Mouse (Mus musculus) common myeloid progenitor, adult 5-6 weeks (primary cell): ENCODE measurements around the gene Pfkfb3. TPM values are rescaled to one million over a fixed set of nuclear protein-coding genes. Genes with fewer than 3 reads are reported as not detected.
A peak's percentile ranks its signal among the peaks of the same experiment; 100 is the strongest.

Experiments used
- ATAC-seq: replicated peaks from 2 replicates; pipeline ENCODE4 v1.8.0; 2016; ENCODE audit warnings: low read depth, mild to moderate bottlenecking, moderate TSS enrichment, inconsistent platforms; ENCODE audit not compliant: poor library complexity, severe bottlenecking
- total RNA-seq: library from RNA; stranded (forward); fragments of 200-1000, 187-1606 nt; gene quantifications from 2 replicates; pipeline ENCODE4 v1.2.3, GENCODE M21; 2017

Gene Pfkfb3
- total RNA-seq, 1 experiment from 2014 or later, result 30.2 TPM

- ATAC-seq, result no peak
Measured at GRCm38 (mm10) chr2:11552297-11552821, 1.5 kb downstream of the Pfkfb3 start.

- ATAC-seq, result no peak
Measured at GRCm38 (mm10) chr2:11551726-11552125, 2.2 kb downstream of the Pfkfb3 start.

- ATAC-seq, result peak; percentile 9; the same call in 1 of the 2 replicates
Measured at GRCm38 (mm10) chr2:11548508-11548907, 5.4 kb downstream of the Pfkfb3 start.

GRCm38 (mm10) chr2:11547609-11548008 is 6.3 kb downstream of the Pfkfb3 start:
- peak; percentile 47 for ATAC-seq

- ATAC-seq, result no peak
Measured at GRCm38 (mm10) chr2:11546091-11546490, 7.8 kb downstream of the Pfkfb3 start.

GRCm38 (mm10) chr2:11545380-11545779 is 8.5 kb downstream of the Pfkfb3 start:
- peak; percentile 37 for ATAC-seq

GRCm38 (mm10) chr2:11544342-11544741 is 9.5 kb downstream of the Pfkfb3 start:
- peak; percentile 51 for ATAC-seq

- no peak for ATAC-seq
Measured at GRCm38 (mm10) chr2:11543158-11543557, 10.7 kb downstream of the Pfkfb3 start.

- ATAC-seq, result peak; percentile 40; the same call in 1 of the 2 replicates
Measured at GRCm38 (mm10) chr2:11542640-11543039, 11.2 kb downstream of the Pfkfb3 start.

GRCm38 (mm10) chr2:11542121-11542520 is 11.8 kb downstream of the Pfkfb3 start:
- ATAC-seq, result no peak

GRCm38 (mm10) chr2:11541528-11541927 is 12.3 kb downstream of the Pfkfb3 start:
- peak; percentile 53 for ATAC-seq

- no peak for ATAC-seq
Measured at GRCm38 (mm10) chr2:11535966-11536365, 17.9 kb downstream of the Pfkfb3 start.

- ATAC-seq, result peak; percentile 97
Measured at GRCm38 (mm10) chr2:11535412-11535928, 18.4 kb downstream of the Pfkfb3 start.

- peak; percentile 16; the same call in 1 of the 2 replicates for ATAC-seq
Measured at GRCm38 (mm10) chr2:11534826-11535225, 19.1 kb downstream of the Pfkfb3 start.

- peak; percentile 63 for ATAC-seq
Measured at GRCm38 (mm10) chr2:11530101-11530500, 23.8 kb downstream of the Pfkfb3 start.

GRCm38 (mm10) chr2:11526063-11526462 is 27.8 kb downstream of the Pfkfb3 start:
- ATAC-seq, result no peak

GRCm38 (mm10) chr2:11524736-11525135 is 29.1 kb downstream of the Pfkfb3 start:
- ATAC-seq, result peak; percentile 25; the same call in 1 of the 2 replicates

- 0 out of 2 replicates have a peak, but pooled peaks have one; percentile 10 for ATAC-seq
Measured at GRCm38 (mm10) chr2:11521758-11522157, 32.1 kb downstream of the Pfkfb3 start.

- ATAC-seq, result no peak
Measured at GRCm38 (mm10) chr2:11520786-11521185, 33.1 kb downstream of the Pfkfb3 start.

GRCm38 (mm10) chr2:11515828-11516227 is 38.0 kb downstream of the Pfkfb3 start:
- no peak for ATAC-seq

- ATAC-seq, result peak; percentile 53; the same call in 1 of the 2 replicates
Measured at GRCm38 (mm10) chr2:11513057-11513967, 40.6 kb downstream of the Pfkfb3 start.
